Mouse (Mus musculus) olfactory bulb, adult 2 months (tissue): Measurements from ENCODE around the gene Med29.

Experiments
- CTCF ChIP-seq: fragments of 200-500 bp; IDR thresholded peaks from 2 replicates; pipeline ENCODE4 v1.5.1; 2012; ENCODE audit warnings: low read depth, mild to moderate bottlenecking, low read length, moderate library complexity; ENCODE audit not compliant: insufficient read depth
- POLR2A ChIP-seq: fragments of 200-500 bp; IDR thresholded peaks from 2 replicates; pipeline ENCODE4 v1.6.1; 2012; ENCODE audit warnings: mild to moderate bottlenecking, low read depth, low read length, moderate library complexity; ENCODE audit not compliant: insufficient read depth

- no peak for TF ChIP-seq POLR2A
- TF ChIP-seq CTCF: no peak
Observed at GRCm38 (mm10) chr7:28368276-28368920, 24.1 kb downstream of the Med29 start.
